Mouse (Mus musculus) kidney, postnatal 10 days (tissue): ENCODE data around the gene 1700001C19Rik.
"Not testable (repeated sequence)": the region's sequence is repeated elsewhere in the genome, so short reads cannot be mapped to it uniquely, and the experiment has no call there.

Source experiments
- DNase-seq: peaks from one replicate; pipeline ENCODE4 v3.0.0; 2021; ENCODE audit warnings: mixed read lengths

1700001C19Rik gene

DNA sequence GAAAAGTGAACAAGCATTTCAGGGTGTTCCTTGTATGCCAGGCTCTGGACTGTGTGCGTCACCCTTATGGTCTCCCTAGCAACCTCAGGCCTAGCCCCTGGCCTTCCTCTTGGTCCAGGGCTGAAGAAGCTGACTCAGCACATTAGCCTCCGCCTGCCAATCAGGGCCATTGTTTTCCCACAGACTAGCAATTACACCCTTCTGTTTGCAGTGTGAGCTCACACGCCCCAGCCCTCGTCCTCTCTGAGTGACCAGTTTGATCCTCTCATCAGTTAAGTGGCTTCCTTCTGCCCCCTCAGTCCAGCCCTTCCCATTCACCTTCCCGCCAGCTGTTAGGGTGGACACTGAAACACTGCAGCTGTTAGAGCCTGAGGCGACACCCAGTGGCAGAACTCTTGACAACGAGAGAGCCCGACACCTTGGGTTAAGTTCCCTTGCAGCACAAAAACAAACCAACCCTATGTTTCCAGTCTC is 8.3 kb downstream of the 1700001C19Rik start:
- peak; percentile 75 for DNase-seq

- no peak for DNase-seq
Measured at GRCm38 (mm10) chr17:47427316-47427715, 9.9 kb downstream of the 1700001C19Rik start.

GRCm38 (mm10) chr17:47424186-47424585 is 13.0 kb downstream of the 1700001C19Rik start:
- no peak for DNase-seq

DNA sequence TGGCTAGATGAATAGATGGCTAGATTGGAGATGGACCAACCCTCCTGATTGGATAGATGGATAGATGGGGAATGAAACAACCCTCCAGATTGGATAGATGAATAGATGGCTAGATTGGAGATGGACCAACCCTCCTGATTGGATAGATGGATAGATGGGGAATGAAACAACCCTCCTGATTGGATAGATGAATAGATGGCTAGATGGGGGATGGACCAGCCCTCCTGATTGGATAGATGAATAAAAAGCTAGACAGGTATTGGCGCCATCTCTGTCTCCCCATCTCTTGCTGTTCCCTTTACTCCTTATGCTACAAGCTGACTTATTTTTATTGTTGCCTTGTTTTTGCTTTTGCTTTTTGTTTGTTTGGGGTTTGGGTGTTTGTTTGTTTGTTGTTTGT is 14.6 kb downstream of the 1700001C19Rik start:
- not testable (repeated sequence) for DNase-seq

- DNase-seq: no peak
Measured at GRCm38 (mm10) chr17:47421566-47421965, 15.6 kb downstream of the 1700001C19Rik start.

GRCm38 (mm10) chr17:47420195-47420594 is 17.0 kb downstream of the 1700001C19Rik start:
- no peak for DNase-seq

GRCm38 (mm10) chr17:47409897-47410861 is 27.0 kb downstream of the 1700001C19Rik start:
- peak; percentile 29 for DNase-seq

- DNase-seq: peak; percentile 86
Measured at GRCm38 (mm10) chr17:47408558-47408898, 28.6 kb downstream of the 1700001C19Rik start.

GRCm38 (mm10) chr17:47407717-47408557 is 29.2 kb downstream of the 1700001C19Rik start:
- no peak for DNase-seq

GRCm38 (mm10) chr17:47400451-47400850 is 36.7 kb downstream of the 1700001C19Rik start, which contains the start of gene Guca1a:
Guca1a (minus strand) TSS chr17:47400584.
- DNase-seq: no peak

DNA sequence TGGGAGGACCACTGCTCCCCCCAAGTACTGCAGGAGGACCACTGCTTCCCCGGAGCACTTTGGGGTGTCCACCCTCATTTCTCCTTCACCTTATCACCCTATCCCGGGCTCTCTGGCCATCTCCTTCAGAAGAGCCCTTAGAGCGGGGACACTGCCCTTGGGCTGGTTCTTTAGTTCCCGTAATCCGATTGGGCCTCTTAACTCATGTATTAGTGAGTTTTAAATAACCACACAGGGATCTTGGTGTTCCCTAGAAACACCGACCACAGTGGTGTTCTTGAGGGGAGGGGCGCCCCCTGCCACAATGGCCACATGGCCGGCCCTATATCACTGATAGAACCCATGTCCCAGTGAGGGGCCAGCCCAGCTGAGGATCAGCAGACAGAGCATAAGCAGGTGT is 38.1 kb downstream of the 1700001C19Rik start:
- DNase-seq: no peak

DNA sequence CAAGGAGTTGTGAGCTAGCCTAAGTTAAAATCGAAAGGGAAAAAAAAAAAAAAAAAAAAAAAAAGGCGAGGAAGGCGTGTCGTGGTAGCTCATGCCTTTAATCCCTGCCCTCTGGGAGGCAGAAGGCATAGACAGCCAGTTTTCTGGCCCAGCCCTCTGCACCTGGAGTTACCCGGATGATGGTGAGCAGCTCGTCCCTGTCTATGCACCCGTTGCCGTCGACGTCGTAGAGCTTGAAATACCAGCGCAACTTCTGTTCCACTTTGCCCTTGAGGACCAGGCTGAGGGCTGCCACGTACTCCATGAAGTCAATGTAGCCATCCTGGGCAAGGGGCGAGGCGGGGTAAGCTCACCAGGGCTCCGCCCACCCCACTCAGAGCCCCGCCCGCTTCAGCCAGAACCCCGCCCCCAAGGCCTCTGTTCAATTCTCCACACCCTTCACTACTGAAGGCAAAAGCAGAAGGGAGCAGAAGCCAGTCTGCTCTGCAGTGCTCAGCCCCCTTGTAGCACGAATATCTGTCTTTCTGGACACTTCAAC is 41.7 kb downstream of the 1700001C19Rik start:
- peak; percentile 73 for DNase-seq

- DNase-seq: peak; percentile 43
Measured at GRCm38 (mm10) chr17:47394223-47394869, 42.8 kb downstream of the 1700001C19Rik start.

GRCm38 (mm10) chr17:47386649-47387048 is 50.5 kb downstream of the 1700001C19Rik start:
- DNase-seq: peak; percentile 77

DNA sequence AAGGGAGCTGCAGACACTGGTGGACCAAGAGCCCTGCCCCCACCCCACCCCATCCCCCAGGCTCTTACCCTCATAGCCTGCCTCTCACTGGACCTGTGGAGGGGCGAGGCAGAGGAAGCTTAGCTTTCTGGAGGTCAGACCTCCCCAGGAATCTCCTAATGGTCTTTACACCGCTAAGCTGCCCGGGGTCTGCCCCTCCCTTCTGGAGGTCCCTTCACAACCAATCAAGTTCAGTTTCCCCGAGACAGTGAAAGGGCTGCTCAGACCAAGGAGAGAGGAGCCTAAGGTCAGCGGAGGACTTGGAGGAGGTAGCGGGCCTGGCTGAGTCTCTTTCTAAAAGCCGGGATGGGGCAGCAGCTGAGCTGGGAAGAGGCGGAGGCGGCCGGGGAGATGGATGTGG is 52.0 kb downstream of the 1700001C19Rik start, which contains the start of gene Guca1b:
Gene Guca1b (plus strand): TSS at position 249 of the 400 bp plus-strand sequence.
- no peak for DNase-seq

DNA sequence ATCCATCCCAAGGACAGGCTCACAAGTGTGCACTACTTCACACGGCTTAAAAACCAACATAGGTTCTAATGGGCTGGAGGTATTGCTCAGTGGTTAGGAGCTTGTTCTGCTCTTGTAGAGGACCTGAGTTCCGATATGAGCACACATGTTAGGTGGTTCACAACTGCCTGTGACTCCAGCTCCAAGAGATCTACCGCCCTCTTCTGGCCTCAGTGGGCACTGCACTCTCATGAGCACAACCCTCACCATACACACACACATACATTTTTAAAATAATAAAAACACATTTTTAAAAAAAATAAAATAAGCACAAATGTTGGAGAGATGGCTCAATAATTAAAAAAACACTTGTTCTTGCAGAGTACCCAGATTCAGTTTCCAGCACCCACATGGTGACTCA is 53.1 kb downstream of the 1700001C19Rik start:
- no peak for DNase-seq

DNA sequence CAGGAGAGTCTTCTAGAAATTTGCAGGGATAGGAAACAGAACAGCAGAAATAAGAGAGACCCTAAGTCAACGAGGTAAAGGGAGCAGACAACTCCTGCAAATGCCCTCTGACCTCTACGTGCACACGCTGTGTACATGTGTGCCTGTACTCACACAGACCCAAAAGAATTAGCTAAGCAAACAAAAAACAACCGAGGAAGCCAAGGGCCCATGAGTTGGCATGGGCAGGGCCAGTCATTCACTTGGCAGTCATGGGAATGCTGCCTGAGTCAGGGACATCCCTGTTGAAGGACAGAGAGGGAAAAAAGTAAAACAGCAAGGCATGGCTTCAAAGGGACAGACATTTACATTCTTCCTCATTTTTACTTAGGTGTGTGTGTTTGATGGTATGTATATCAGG is 53.9 kb downstream of the 1700001C19Rik start:
- no peak for DNase-seq

- DNase-seq: no peak
Measured at GRCm38 (mm10) chr17:47381917-47382316, 55.3 kb downstream of the 1700001C19Rik start.

DNA sequence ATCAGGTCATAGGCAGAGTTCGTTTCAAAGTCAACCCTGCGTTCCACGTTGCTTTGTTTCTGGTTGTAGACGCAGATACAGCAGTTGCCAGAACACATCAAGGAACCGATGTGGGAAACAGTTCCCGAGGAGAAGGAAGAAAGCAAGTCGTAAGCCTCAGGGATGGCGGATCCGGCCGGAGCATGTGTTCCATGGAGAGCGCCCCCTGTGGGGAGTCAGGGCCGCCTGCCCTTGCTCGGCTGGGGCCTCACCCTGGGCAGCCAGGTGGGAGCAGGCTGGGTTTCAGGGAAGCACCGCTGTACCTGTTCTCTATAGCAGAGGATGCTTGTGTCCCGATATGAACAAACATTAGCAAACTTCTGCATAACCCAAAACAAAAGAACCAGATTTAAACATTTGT is 59.0 kb downstream of the 1700001C19Rik start:
- DNase-seq: no peak

GRCm38 (mm10) chr17:47376779-47377280 is 60.3 kb downstream of the 1700001C19Rik start:
- DNase-seq: no peak

DNA sequence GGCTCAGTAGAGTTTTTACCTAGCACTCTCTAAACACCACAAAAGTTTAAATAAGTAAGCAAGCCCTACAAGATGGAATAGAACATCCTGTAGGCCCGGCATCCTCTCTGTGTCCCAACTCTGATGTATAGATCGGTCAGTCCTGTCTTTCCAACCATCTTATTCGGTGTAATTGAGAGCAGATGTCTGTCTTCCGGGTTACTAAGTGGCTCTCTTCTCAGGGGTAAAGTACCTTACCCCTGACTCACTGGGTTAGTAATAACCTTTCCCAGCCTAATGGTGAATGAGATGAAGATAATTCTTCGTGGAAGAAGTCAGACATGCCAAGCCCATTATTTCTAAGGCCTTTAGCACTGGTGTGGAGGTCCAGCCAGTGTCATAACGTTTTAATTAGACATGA is 63.2 kb downstream of the 1700001C19Rik start:
- DNase-seq: no peak

GRCm38 (mm10) chr17:47371451-47371850 is 65.7 kb downstream of the 1700001C19Rik start:
- DNase-seq: peak; percentile 83
